Mouse (Mus musculus): Measurements from ENCODE around the gene Olfr613. TPM values are rescaled to one million over a fixed set of nuclear protein-coding genes. Genes with fewer than 3 reads are reported as not detected.
"Not testable (repeated sequence)": the region's sequence is repeated elsewhere in the genome, so short reads cannot be mapped to it uniquely, and the experiment has no call there.

Gene Olfr613
- not detected in 2 replicates for polyA plus RNA-seq (2015; fragmentation: Nextera tagmentation; extraction: Ambion mirVana)

DNA sequence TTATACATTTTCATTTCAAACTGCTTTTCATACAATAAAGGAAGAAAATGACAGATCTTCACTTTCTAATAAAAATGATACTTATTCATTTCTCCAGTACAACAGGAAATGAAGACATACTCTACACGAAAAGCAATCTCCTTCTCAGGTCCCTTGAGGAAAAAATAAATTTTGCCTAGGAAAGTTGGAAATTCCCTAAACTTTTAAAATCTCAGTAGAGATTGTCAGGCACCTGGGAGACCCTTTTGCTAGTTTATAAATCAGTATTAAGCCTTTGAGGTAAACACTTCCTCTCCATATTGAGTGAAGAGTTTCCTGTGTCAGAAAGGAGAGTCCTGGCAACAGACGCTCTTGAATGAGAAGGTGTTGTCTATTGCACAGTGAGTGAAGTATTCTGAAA, at the start of gene Olfr613:
Olfr613 (plus strand) TSS at position 301 of the 400 bp plus-strand sequence.
- no peaks in the 10 kb centered on the region for H3K9me3 ChIP-seq
- ATAC-seq (ENCODE audit: insufficient number of reproducible peaks, low FRiP score, low TSS enrichment, low read depth) = no peak
- 68% methylated on average over 2 of the region's 2 CpGs for WGBS
- H3K27me3 ChIP-seq = no peaks in the 10 kb centered on the region
- no peak within 1 kb of the TSS for H3K9ac ChIP-seq
- no peak within 1 kb of the TSS for H3K27ac ChIP-seq
- no peak within 1 kb of the TSS for H3K4me2 ChIP-seq
- H3K36me3 ChIP-seq = no peaks in the 10 kb centered on the region
- H3K4me3 ChIP-seq = no peak within 1 kb of the TSS
- no peaks in the 10 kb centered on the region for H3K4me1 ChIP-seq

- no peaks in the 10 kb centered on the region for H3K4me1 ChIP-seq
- no peak within 1 kb of the TSS for H3K4me2 ChIP-seq
- no peak within 1 kb of the TSS for H3K9ac ChIP-seq
- H3K4me3 ChIP-seq = no peak within 1 kb of the TSS
- no peaks in the 10 kb centered on the region for H3K9me3 ChIP-seq
- H3K36me3 ChIP-seq = no peaks in the 10 kb centered on the region
- no peaks in the 10 kb centered on the region for H3K27me3 ChIP-seq
- WGBS = 77% methylated on average over 2 of the region's 2 CpGs
- ATAC-seq (ENCODE audit: insufficient number of reproducible peaks, low FRiP score, low TSS enrichment, low read depth) = no peak
- H3K27ac ChIP-seq = no peak within 1 kb of the TSS
Measured at GRCm38 (mm10) chr7:103512022-103512421, 35.9 kb upstream of the Olfr613 start, which contains the start of gene Olfr610. TSS of gene Olfr610 (minus strand) at chr7:103512122.

- H3K9ac ChIP-seq; H3K9me3 ChIP-seq; H3K4me3 ChIP-seq; H3K4me2 ChIP-seq; H3K27me3 ChIP-seq; H3K36me3 ChIP-seq; ATAC-seq (ENCODE audit: insufficient number of reproducible peaks, low FRiP score, low TSS enrichment, low read depth); H3K4me1 ChIP-seq; H3K27ac ChIP-seq: not testable (repeated sequence)
- WGBS = 63% methylated on average over 1 of the region's 1 CpGs
Measured at GRCm38 (mm10) chr7:103520746-103521145, 27.1 kb upstream of the Olfr613 start, which contains the start of gene Olfr611. TSS of gene Olfr611 (minus strand) at chr7:103520846.

DNA sequence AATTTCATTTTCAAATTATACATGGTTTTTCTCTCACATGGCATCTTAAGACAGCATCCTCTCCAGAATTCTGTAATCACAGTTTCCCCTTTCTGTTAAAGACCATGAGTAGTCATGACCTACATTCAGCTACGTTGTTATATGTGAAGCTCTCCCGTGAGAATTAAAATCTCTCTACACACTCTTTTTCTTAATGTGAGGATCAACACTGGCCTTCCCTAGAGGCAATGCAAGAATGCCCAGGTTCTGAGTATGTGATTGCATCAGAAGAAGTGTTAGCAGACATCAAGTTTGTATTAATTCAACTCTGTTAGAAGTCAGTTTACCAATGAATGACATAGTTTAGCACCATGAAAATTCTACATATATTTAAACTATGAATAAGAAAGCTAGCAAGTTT, 5.3 kb upstream of the Olfr613 start, which contains the start of gene Olfr612:
Olfr612 (minus strand) TSS at position 101 of the 400 bp plus-strand sequence.
- not testable (repeated sequence) for H3K9me3 ChIP-seq; H3K27me3 ChIP-seq; H3K27ac ChIP-seq; H3K4me1 ChIP-seq; ATAC-seq (ENCODE audit: insufficient number of reproducible peaks, low FRiP score, low TSS enrichment, low read depth); H3K4me2 ChIP-seq; H3K36me3 ChIP-seq; H3K4me3 ChIP-seq; H3K9ac ChIP-seq
- WGBS = 86% methylated on average over 2 of the region's 2 CpGs

DNA sequence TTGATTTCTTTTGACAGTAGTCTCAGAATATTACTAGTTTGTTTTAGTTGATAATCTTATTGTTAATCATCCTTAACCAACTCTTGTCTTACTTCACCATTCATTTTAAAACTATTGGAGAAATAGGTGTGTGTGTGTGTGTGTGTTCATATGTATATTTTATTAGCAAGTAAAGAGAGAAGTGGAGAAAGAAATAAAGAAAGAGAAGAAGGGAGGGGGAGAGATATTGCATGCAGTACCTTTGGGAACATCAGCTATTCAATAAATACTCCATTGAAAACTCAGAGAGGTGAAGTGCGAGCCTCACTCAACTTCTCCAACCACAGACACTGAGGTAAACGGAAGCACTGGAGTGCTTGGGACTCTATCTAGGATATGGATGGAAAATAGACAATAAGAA, 7.9 kb downstream of the Olfr613 start, which contains the start of gene Olfr615:
Olfr615 (plus strand) TSS at position 301 of the 400 bp plus-strand sequence.
- Histone ChIP-seq H3K36me3 (no peaks in the 10 kb centered on the region), H3K4me1 (no peaks in the 10 kb centered on the region), H3K27ac (no peak within 1 kb of the TSS), H3K27me3 (no peaks in the 10 kb centered on the region), H3K4me3 (no peak within 1 kb of the TSS), H3K9me3 (no peaks in the 10 kb centered on the region), H3K9ac (no peak within 1 kb of the TSS), H3K4me2 (no peak within 1 kb of the TSS)
- no peak for ATAC-seq (ENCODE audit: insufficient number of reproducible peaks, low FRiP score, low TSS enrichment, low read depth)
- WGBS = 85% methylated on average over 2 of the region's 2 CpGs

GRCm38 (mm10) chr7:103569043-103569442, 21.2 kb downstream of the Olfr613 start, which contains the start of gene Olfr616:
TSS of gene Olfr616 (minus strand) at chr7:103569143.
- no peaks in the 10 kb centered on the region for H3K4me1 ChIP-seq
- H3K9me3 ChIP-seq = no peaks in the 10 kb centered on the region
- H3K27me3 ChIP-seq = no peaks in the 10 kb centered on the region
- no peaks in the 10 kb centered on the region for H3K36me3 ChIP-seq
- WGBS = 77% methylated on average over 3 of the region's 3 CpGs
- no peak within 1 kb of the TSS for H3K4me2 ChIP-seq
- H3K4me3 ChIP-seq = no peak within 1 kb of the TSS
- H3K27ac ChIP-seq = no peak within 1 kb of the TSS
- H3K9ac ChIP-seq = no peak within 1 kb of the TSS
- ATAC-seq (ENCODE audit: insufficient number of reproducible peaks, low FRiP score, low TSS enrichment, low read depth) = no peak

DNA sequence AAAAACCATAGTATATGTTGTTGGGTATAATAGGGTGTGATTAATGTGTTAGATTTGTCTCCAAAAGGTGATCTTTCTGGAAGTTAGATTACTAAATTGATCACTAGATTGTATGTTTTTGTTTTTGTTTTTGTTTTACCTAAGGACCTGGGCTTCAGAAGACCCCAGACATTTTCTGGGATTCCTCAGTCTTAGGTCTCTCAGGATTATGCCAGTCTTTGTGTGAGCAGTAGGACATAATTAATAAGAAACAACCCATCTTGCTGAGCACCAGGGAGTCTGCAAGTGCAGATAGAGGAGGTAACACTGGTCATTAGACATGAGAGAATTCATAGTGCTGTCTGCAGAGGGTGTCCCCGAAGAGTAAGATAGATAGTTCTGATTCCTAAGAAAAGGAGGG, 24.9 kb downstream of the Olfr613 start, which contains the start of gene Olfr617:
Olfr617 (plus strand) TSS at position 301 of the 400 bp plus-strand sequence.
- H3K36me3 ChIP-seq = no peaks in the 10 kb centered on the region
- no peaks in the 10 kb centered on the region for H3K4me1 ChIP-seq
- no peak within 1 kb of the TSS for H3K9ac ChIP-seq
- H3K27ac ChIP-seq = no peak within 1 kb of the TSS
- no peak for ATAC-seq (ENCODE audit: insufficient number of reproducible peaks, low FRiP score, low TSS enrichment, low read depth)
- H3K27me3 ChIP-seq = no peaks in the 10 kb centered on the region
- WGBS = 79% methylated on average over 1 of the region's 1 CpGs
- no peaks in the 10 kb centered on the region for H3K9me3 ChIP-seq
- no peak within 1 kb of the TSS for H3K4me2 ChIP-seq
- H3K4me3 ChIP-seq = no peak within 1 kb of the TSS

DNA sequence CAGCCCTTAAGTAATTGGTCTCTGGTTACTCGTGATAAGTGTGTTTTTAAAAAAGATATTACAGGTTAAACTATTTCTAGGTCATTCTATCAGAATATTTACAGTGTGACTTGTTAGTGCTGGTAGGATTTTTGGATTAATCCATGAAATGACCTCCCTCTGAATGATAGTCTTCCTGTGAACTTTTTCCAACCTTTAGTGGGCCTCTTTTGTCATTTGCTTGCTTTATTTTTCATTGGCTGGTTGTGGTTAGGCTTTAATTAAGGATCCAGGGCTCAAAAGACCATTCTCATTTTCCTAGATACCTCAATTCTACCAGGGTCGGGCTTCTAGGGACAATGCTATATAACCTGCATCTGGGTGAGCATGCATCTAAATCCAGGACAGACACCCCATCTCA, 41.9 kb downstream of the Olfr613 start, which contains the start of gene Olfr618:
Olfr618 (plus strand) TSS at position 301 of the 400 bp plus-strand sequence.
- Histone ChIP-seq H3K9ac (no peak within 1 kb of the TSS), H3K27ac (no peak within 1 kb of the TSS), H3K4me2 (no peak within 1 kb of the TSS), H3K9me3 (no peaks in the 10 kb centered on the region), H3K4me3 (no peak within 1 kb of the TSS), H3K27me3 (no peaks in the 10 kb centered on the region), H3K4me1 (no peaks in the 10 kb centered on the region), H3K36me3 (no peaks in the 10 kb centered on the region)
- ATAC-seq (ENCODE audit: insufficient number of reproducible peaks, low FRiP score, low TSS enrichment, low read depth) = no peak
- 55% methylated on average over 2 of the region's 2 CpGs for WGBS

GRCm38 (mm10) chr7:103600275-103600674, 52.4 kb downstream of the Olfr613 start, which contains the start of gene Olfr619:
TSS of gene Olfr619 (plus strand) at chr7:103600575.
- Histone ChIP-seq H3K4me2 (no peak within 1 kb of the TSS), H3K9me3 (no peaks in the 10 kb centered on the region), H3K9ac (no peak within 1 kb of the TSS), H3K36me3 (no peaks in the 10 kb centered on the region), H3K4me1 (no peaks in the 10 kb centered on the region), H3K4me3 (no peak within 1 kb of the TSS), H3K27me3 (no peaks in the 10 kb centered on the region), H3K27ac (no peak within 1 kb of the TSS)
- ATAC-seq (ENCODE audit: insufficient number of reproducible peaks, low FRiP score, low TSS enrichment, low read depth) = no peak

Small RNA genes lying within 50 kb of the gene (microRNA-seq; reads per million reads assigned to microRNA genes)
- gene Gm26506 = not detected

Other genes with a start within 250 kb of the Olfr613 start
- gene Olfr596, start 242.4 kb upstream of the Olfr613 start, polyA plus RNA-seq (2015; fragmentation: Nextera tagmentation; extraction: Ambion mirVana) = not detected in 2 replicates
- not detected in 2 replicates for gene Olfr597, start 231.8 kb upstream of the Olfr613 start, polyA plus RNA-seq (2015; fragmentation: Nextera tagmentation; extraction: Ambion mirVana)
- not detected in 2 replicates for gene Olfr598, start 224.5 kb upstream of the Olfr613 start, polyA plus RNA-seq (2015; fragmentation: Nextera tagmentation; extraction: Ambion mirVana)
- not detected in 2 replicates for gene Olfr599, start 212.2 kb upstream of the Olfr613 start, polyA plus RNA-seq (2015; fragmentation: Nextera tagmentation; extraction: Ambion mirVana)
- not detected in 2 replicates for gene Olfr600, start 198.4 kb upstream of the Olfr613 start, polyA plus RNA-seq (2015; fragmentation: Nextera tagmentation; extraction: Ambion mirVana)
- gene Olfr601, start 185.4 kb upstream of the Olfr613 start, polyA plus RNA-seq (2015; fragmentation: Nextera tagmentation; extraction: Ambion mirVana) = not detected in 2 replicates
- not detected in 2 replicates for gene Olfr603, start 161.9 kb upstream of the Olfr613 start, polyA plus RNA-seq (2015; fragmentation: Nextera tagmentation; extraction: Ambion mirVana)
- not detected in 2 replicates for gene Usp17lc, start 133.0 kb upstream of the Olfr613 start, polyA plus RNA-seq (2015; fragmentation: Nextera tagmentation; extraction: Ambion mirVana)
- gene Olfr605, start 102.6 kb upstream of the Olfr613 start, polyA plus RNA-seq (2015; fragmentation: Nextera tagmentation; extraction: Ambion mirVana) = not detected in 2 replicates
- not detected in 2 replicates for gene Olfr606, start 99.0 kb upstream of the Olfr613 start, polyA plus RNA-seq (2015; fragmentation: Nextera tagmentation; extraction: Ambion mirVana)
- not detected in 2 replicates for gene Olfr607, start 83.9 kb upstream of the Olfr613 start, polyA plus RNA-seq (2015; fragmentation: Nextera tagmentation; extraction: Ambion mirVana)
- gene Olfr608, start 78.2 kb upstream of the Olfr613 start, polyA plus RNA-seq (2015; fragmentation: Nextera tagmentation; extraction: Ambion mirVana) = not detected in 2 replicates
- not detected in 2 replicates for gene Olfr609, start 50.0 kb upstream of the Olfr613 start, polyA plus RNA-seq (2015; fragmentation: Nextera tagmentation; extraction: Ambion mirVana)
- not detected in 2 replicates for gene Olfr610, start 36.0 kb upstream of the Olfr613 start, polyA plus RNA-seq (2015; fragmentation: Nextera tagmentation; extraction: Ambion mirVana)
- not detected in 2 replicates for gene Olfr611, start 27.2 kb upstream of the Olfr613 start, polyA plus RNA-seq (2015; fragmentation: Nextera tagmentation; extraction: Ambion mirVana)
- gene Olfr612, start 5.4 kb upstream of the Olfr613 start, polyA plus RNA-seq (2015; fragmentation: Nextera tagmentation; extraction: Ambion mirVana) = not detected in 2 replicates
- not detected in 2 replicates for gene Olfr615, start 8.0 kb downstream of the Olfr613 start, polyA plus RNA-seq (2015; fragmentation: Nextera tagmentation; extraction: Ambion mirVana)
- gene Olfr616, start 21.1 kb downstream of the Olfr613 start, polyA plus RNA-seq (2015; fragmentation: Nextera tagmentation; extraction: Ambion mirVana) = not detected in 2 replicates
- not detected in 2 replicates for gene Olfr617, start 25.0 kb downstream of the Olfr613 start, polyA plus RNA-seq (2015; fragmentation: Nextera tagmentation; extraction: Ambion mirVana)
- 0.04 TPM in 1 of 2 replicates, not detected in the other for gene Olfr618, start 42.0 kb downstream of the Olfr613 start, polyA plus RNA-seq (2015; fragmentation: Nextera tagmentation; extraction: Ambion mirVana)
- not detected in 2 replicates for gene Olfr619, start 52.5 kb downstream of the Olfr613 start, polyA plus RNA-seq (2015; fragmentation: Nextera tagmentation; extraction: Ambion mirVana)
- gene Olfr620, start 64.5 kb downstream of the Olfr613 start, polyA plus RNA-seq (2015; fragmentation: Nextera tagmentation; extraction: Ambion mirVana) = not detected in 2 replicates
- not detected in 2 replicates for gene Olfr622, start 94.6 kb downstream of the Olfr613 start, polyA plus RNA-seq (2015; fragmentation: Nextera tagmentation; extraction: Ambion mirVana)
- gene Olfr623, start 115.6 kb downstream of the Olfr613 start, polyA plus RNA-seq (2015; fragmentation: Nextera tagmentation; extraction: Ambion mirVana) = not detected in 2 replicates
- gene Olfr624, start 123.1 kb downstream of the Olfr613 start, polyA plus RNA-seq (2015; fragmentation: Nextera tagmentation; extraction: Ambion mirVana) = 0.02 and 0.03 TPM in 2 replicates
- gene Olfr625-ps1, start 134.6 kb downstream of the Olfr613 start, polyA plus RNA-seq (2015; fragmentation: Nextera tagmentation; extraction: Ambion mirVana) = not detected in 2 replicates
- gene Olfr243, start 166.6 kb downstream of the Olfr613 start, polyA plus RNA-seq (2015; fragmentation: Nextera tagmentation; extraction: Ambion mirVana) = not detected in 2 replicates
- gene Olfr628, start 182.3 kb downstream of the Olfr613 start, polyA plus RNA-seq (2015; fragmentation: Nextera tagmentation; extraction: Ambion mirVana) = not detected in 2 replicates
- not detected in 2 replicates for gene Olfr629, start 196.9 kb downstream of the Olfr613 start, polyA plus RNA-seq (2015; fragmentation: Nextera tagmentation; extraction: Ambion mirVana)
- gene Olfr630, start 209.3 kb downstream of the Olfr613 start, polyA plus RNA-seq (2015; fragmentation: Nextera tagmentation; extraction: Ambion mirVana) = not detected in 2 replicates
- gene Olfr69, start 223.5 kb downstream of the Olfr613 start, polyA plus RNA-seq (2015; fragmentation: Nextera tagmentation; extraction: Ambion mirVana) = not detected in 2 replicates
- gene Olfr68, start 231.6 kb downstream of the Olfr613 start, polyA plus RNA-seq (2015; fragmentation: Nextera tagmentation; extraction: Ambion mirVana) = not detected in 2 replicates
- not detected in 2 replicates for gene Olfr67, start 243.7 kb downstream of the Olfr613 start, polyA plus RNA-seq (2015; fragmentation: Nextera tagmentation; extraction: Ambion mirVana)